Mouse (Mus musculus) ovary, postnatal 36 days (tissue): Measurements from ENCODE around the gene Ntng1.

Source experiments
- DNase-seq: peaks from one replicate; pipeline ENCODE4 v3.0.0; 2022; ENCODE audit warnings: low spot score, mixed read lengths

The Ntng1 gene

DNA sequence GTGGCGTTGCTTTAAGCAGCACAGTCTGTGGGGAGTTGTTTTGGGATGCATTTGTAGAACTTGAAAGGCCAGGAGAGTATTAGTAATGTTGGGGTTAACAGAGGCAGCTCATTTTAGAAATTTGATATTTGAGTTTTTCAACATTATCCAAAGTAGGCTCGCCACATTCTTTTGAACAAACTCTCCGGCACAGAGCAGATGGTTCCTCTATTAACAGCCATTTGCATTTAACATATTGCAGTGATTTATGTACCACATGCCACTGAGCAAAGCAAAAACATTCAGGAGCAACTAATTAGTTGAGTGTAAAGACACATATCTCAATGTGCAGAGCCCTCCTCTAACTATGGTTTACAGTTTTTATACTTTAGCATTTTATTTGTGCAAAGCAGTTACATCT lies 224.8 kb downstream of the Ntng1 start:
- DNase-seq: no peak

DNA sequence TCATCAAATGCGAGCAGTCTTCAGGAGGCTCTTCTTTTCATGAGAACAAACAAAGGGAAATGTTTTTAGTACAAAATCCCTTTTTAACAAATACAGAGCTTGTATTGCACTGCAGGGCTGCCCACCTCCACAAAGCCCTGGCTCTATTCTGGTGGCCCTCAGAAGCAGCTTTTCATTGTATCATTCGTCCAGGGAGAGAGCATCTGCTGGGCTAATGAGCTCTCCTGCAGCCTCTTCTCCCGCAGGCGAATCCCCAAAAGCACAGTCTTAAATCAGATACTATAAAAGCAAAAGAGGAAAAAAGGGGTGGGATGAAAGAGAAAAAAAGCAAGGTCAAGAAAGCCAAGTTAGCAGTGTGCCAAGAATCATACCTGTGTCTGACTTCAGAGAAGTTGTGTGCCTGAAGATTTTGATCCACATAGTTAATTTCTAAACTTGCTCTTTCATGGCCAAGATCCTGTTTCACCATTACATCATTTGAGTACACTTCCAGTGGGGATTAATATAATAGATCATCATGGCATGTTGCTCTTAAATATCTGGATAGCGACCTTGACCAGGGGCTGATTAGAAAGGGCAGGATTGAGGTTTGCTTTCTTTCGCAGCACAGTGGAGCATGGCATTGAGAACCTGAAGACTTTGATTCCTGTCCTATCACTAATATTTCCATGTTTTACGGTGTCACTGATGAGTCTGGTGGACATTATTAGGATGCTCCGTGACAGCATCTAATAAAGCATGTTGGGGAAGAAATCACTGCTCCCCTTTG lies 225.7 kb downstream of the Ntng1 start:
- no peak for DNase-seq

DNA sequence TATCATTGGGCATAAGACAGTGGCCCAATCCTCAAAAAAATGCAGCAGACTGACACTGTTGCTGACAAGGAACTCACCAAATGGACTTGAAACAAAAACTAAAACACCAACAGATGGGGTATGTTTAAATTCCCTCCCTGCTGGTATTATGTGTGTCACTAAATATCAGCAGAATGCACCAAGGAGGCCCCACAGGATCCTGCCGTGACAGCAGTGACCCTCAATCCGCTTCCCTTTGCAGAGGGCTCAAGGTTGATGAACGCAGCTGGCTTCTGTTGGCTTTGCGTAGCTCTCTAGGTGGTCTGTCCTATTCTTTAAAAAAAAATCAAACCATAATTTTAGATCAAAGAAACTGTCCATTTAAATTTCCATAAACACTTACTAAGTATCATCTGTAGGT lies 226.7 kb downstream of the Ntng1 start:
- DNase-seq: no peak

DNA sequence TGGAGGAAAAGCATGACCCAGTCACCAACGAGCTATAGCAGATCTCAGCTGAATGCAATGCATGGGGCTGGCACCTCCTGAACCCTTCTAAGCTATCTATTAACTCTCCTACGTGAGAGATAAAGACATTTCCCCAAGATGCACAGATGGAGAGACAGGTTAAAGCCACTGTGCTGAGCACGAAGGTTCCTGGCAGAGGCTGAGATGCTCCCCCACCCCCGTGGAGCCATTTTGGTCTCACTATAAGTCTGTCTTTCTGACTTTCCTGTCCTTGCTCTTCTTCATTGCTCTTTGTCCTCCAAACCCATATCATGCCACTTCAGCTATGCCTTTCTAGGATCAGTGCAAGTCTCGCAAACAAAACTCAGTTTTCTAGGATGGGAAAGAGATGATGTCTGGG lies 229.6 kb downstream of the Ntng1 start:
- DNase-seq: no peak

DNA sequence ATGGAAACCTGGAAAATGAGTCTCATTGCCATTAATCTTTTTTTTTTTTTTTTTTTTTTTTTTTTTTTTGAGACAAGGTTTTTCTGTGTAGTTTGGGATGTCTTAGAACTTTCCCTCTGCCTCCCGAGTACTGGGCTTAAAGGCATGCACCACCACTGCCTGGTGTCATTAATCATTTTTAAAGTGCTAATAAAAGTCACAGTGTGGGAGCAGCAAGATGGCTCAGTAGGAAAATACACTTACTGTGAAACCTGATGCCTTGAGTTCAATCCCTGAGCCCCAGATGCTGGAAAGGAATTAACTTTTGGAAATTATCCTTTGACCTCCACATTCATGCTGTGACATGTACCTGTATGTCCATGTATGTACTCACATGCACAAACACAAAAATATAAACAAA lies 253.2 kb downstream of the Ntng1 start:
- DNase-seq: no peak

DNA sequence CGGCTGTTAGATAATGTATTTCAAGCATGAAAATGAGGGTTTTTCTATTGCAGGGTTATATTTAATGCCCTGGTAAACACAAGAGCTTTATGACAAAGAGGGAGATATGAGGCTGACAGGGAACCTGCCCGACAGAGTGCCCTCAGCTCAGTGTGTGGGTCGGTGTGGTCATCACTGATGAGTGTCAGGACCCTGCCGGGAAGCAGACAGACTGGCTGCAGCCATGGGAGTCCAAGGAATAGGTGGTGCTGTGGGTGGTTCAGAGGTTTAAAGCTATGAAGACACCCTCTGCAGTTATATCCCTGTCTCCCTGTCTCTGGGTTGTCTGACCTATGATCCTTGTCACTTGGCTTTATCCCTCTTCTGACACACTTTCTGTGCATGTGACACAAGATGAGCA lies 258.1 kb downstream of the Ntng1 start:
- no peak for DNase-seq

DNA sequence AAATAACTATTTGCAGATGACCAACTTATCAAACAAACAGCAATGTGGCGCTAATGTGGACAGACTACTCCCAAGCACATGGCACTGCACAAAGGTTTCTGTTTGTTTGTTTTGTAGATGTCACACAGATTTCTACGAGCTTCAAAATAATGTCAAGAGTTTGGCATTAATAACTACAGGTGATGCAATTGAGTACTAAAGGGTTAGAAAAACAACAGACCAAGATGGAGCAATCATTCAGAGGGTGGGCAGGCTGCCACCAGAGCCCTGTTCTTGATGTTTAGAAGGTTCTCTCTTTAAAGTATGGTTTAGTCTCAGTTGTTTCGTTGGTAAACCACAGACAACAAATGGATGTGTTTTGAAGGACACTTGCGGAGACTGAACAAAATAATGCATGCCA lies 264.8 kb downstream of the Ntng1 start:
- DNase-seq: no peak

DNA sequence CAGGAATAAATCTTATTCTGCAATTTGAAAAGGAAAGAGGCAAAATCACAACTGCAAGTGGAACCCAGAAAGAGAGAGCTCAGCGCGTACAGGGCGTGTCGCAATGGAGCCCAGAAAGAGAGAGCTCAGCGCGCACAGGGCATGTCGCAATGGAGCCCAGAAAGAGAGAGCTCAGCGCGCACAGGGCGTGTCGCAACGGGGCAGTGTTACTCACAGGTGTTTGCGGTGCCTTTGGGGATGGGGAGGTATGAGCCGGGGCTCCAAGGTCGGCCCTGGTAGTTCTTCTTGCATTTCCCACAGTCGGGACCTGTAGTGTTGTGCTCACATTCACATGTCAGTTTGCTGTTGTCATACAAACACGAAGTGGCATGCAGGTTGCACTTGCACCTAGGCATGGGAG lies 271.8 kb downstream of the Ntng1 start:
- DNase-seq: no peak

DNA sequence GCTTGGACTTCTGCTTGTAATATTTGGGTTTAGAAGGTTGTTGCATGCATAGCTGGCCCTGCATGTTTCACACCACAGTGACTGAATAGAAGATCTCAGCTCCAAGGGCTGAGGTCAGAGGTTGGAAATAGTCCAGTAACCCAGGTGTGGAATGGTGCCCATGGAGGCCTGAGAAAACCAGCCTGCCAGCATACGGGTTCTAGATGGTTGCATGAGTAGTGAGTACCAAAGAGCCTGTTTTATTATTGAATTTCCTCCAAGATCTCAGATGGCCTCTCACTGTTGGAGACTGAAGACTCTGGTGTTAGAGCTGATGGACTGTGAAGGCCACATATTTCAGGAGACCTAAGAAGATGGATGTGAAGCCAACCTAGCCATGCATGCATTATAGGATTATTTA lies 285.5 kb downstream of the Ntng1 start:
- no peak for DNase-seq

DNA sequence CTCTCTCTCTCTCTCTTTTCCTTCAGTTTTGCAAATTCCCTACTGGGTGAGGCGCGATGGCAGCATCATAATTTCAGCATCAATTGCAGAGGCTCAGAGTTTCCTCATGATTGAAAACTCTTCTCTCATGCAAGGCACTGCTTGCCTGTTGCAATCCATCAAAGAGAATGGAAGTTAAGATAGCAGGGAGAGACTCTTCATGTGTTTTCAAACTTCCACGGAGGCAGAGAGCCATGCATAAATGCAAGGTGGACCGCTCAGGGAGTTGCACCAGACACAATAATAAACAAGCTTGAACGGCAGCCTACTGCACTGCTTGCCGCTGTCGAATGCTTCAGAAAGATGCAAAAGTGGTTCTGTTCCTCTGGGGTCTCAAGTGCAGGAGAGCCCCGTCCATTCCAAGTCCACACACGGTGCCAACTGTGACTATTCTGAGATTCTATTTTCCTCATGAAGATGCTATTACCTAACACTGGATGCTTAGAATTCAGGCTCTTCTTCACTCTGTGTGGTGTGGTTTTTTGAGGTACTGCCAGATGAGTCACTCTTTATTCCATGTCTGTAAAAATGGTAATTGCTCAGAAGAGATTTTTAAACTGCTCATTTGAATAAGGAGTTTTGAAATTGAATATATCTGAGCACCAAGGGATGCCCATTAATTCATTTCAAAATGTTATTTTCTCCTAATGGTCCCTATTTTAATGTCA lies 289.2 kb downstream of the Ntng1 start:
- no peak for DNase-seq

DNA sequence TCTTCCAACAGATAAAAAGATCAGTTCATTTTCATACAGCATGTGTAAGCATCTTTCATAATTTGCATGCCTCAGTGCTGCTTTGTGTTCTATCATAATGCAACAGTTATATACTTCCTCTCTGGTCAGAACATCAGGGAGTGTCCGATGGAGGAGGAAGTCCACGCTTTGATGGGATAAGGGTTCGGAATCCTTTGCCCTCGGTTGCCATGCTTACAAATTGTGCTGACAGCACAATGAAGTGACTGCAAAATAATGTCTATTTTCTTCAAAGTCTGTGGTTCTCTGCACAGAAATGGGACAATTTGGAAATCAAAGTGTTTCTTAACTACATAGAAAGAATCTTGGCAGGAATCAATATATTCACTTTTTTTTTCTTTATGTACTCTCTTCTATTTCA lies 297.2 kb downstream of the Ntng1 start:
- no peak for DNase-seq

DNA sequence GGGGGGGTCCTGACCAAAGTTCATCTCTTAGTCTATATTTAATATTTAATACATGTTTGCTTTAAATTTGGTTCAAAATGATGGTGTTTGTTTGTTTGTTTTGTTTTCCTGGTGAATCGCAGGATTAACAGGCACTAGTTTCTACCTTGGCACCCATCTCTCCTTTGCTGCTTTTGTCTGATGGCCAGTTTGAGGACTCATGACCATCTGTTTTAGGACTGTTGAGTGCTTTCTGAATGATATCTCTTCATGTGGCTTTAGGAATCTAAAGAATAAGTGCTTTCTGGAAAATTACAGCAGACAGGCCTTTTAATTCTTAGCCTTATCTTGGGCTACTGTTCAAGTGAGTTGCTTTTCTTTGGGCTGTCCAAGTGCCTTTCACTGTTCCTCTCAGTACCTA lies 318.0 kb downstream of the Ntng1 start:
- DNase-seq: no peak

DNA sequence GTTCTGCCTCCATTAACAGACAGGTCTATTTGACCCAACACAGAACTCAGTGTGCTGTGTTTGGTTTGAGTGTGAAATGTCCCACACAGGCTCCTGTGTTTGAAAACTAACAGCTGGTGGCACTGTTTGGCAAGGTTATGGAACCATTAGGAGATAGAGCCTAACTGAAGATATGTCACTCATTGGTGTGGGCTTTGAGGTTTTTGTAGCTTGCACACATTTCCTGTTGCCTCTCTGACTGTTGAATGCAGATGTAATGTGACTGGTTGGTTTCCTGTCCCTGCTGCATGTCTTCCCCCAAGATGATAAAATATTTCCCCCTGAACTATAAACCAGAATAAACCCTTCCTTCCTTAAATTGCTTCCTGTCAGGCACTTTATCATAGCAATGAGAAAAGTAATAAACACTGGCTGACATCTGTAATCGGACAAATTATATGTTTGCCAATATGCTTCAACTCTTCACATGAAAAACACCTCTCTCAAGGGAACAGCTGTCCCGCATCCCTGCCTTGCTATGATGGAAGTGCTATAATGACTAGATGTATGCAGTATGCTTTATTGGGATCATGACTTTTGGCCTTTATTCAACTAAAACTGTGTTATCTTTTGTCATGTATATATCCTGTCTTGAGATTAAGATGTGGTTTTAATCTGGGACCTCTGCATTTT lies 320.9 kb downstream of the Ntng1 start:
- no peak for DNase-seq

DNA sequence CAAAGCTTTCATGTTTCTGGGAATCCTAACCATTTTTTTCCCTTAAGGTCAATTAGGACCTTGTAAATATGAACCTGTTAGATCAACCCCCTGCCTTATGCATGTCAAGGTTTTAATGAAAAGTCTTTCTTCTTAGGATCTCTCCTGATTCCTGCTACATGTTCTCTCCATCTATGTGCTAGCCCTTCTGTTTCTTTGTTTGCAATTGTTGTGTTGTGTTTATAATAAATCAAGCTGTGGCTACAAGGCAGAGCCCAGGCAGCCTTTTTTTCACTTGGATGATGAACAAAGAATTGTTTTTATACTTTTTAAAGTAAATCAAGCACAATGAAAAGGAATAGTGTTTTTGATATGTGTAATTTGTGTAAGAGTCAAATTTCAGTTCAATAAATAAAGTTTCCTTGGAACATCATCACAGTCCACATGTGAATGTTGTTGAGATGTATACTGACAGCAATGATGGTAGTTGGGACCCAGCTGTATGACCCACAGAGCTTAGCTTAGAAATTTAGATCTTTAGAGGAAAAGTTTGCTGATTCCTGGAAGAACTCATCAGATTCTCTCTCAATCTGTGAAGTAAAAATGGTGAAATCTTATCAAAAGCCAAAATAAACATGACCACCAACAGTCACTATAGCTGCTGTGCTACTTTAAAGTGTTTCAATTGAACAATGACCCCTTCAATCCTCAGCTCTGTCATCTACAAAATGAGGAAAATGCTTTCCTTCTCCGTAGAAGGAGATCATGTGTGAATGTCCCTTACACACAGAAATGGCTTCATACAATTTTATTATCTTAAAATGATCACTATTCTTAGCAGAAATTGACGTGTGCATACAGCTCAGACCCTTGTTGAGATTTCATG lies 324.8 kb downstream of the Ntng1 start:
- no peak for DNase-seq

DNA sequence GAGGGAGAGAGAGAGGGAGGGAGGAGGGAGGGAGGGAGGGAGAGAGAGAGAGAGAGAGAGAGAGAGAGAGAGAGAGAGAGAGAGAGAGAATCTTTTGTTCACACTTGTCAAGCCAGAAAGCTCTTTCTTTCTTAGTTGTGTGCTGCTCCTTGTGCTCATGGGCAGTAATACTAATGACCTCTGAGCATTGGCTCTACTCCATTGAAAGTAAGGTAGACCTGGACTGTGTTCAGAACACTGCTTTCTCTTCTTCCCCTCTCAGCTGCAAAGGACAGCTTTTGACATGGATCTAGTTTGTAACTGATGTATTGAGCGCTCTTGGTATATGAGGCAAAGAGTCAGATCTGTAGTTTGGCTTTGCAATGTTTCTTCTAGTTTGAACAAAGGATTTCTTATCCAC lies 334.7 kb downstream of the Ntng1 start:
- DNase-seq: no peak

DNA sequence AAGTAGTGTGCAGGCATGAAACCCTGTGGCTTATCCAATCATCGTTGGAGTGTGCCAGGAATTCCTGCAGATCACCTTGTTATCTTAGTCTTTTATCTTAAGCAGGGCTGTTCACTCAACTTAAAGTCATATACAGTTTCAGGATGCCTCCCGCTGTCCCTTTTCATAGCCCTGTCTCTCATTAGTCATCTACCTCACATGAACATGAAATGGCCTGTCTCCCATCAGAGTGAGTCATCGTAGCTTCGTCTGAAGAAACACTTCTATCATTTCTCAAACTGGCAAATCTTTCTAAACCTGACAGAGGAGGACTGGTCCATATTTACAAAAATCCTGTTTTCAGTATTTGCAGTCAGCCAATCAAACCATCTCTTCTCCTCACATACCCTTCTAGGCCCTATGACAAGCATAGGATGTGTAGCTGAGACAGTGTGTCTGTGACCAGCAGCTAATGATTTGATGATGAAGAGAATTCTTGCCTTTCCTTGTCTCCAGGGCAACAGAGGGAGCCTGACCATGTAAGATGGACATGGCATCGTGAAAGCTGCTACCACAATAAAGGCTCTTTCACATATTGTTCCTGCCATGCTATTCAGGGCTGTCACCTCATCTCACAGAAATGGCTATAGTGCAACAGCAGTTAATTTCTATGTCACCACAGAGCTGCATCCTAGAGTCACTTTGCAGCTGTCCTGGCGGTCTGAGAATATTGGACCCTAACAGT lies 336.4 kb downstream of the Ntng1 start:
- no peak for DNase-seq

DNA sequence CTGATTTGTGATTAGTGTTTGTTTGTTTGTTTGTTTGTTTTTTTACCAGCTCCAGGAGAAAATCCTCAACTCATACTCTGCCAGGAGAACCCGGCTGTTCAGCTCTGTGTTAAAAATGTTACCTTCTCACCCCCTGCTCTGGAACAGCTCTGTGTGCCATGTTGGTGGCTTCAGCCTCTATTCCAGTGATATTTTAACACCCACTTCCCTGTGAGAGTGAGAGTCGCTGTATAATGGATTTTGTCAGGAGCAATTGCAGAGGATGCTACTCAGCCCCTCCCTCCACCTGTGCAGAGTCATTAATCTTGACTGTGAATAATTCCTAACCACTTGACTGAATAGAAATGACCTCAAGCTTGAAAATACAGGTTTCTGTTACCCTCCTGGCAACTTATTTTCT lies 339.7 kb downstream of the Ntng1 start:
- DNase-seq: no peak

DNA sequence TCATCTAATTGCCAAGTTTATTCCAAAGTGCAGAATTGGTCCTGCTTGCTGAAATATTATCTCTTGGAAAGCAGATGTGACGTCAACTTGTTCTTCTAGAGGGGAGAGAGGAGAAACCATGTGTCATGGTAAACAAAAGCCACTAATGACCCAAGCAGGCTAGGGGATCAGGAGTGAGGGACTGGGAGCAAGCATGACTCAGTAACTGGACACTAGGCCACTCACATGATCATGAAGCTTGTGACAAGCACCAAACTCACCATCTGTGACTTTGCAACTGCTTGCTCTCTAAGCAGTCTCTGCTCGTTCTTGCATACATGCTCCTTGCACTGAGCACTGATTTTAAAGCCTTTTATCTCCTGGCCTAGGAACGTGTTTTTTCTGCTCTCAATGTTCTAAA lies 340.2 kb downstream of the Ntng1 start:
- DNase-seq: no peak

DNA sequence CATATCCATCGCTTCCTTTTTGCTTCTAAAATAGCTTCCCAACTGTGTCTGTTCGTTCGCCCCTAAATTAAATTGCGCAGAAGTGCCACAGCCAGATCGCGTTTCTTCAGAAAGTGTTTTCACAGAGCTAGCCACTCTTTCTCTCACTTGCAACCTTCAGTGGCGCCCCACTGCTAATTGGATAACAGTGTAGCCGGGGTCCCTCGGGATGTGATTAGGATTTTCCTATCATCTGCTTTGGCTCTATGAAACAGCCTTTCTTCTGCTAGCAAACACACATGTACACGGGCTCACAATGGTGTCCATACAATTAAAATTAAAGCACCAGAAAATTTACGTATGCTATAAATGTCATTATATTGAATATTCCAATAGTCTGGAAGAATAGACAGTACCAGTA lies 346.5 kb downstream of the Ntng1 start:
- no peak for DNase-seq

DNA sequence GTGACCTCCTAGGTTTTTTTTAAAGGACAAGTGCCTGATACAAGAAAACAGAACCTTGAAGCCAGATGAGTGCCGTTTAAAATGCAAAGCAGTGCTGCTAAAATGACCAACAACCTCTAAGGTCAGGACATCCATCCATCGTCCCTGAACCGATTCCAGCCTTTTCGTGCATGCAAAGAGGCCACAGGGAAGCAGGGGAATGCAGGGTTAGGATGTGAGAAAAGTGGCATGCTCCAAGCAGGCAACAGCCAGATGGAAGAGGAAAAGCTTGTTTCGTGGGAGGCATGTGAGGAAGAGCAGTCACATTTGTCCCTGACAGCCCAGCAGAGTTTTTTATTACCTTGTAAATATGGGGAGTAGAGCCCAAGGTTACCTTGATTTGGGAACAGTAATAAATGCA lies 360.6 kb downstream of the Ntng1 start:
- DNase-seq: no peak

DNA sequence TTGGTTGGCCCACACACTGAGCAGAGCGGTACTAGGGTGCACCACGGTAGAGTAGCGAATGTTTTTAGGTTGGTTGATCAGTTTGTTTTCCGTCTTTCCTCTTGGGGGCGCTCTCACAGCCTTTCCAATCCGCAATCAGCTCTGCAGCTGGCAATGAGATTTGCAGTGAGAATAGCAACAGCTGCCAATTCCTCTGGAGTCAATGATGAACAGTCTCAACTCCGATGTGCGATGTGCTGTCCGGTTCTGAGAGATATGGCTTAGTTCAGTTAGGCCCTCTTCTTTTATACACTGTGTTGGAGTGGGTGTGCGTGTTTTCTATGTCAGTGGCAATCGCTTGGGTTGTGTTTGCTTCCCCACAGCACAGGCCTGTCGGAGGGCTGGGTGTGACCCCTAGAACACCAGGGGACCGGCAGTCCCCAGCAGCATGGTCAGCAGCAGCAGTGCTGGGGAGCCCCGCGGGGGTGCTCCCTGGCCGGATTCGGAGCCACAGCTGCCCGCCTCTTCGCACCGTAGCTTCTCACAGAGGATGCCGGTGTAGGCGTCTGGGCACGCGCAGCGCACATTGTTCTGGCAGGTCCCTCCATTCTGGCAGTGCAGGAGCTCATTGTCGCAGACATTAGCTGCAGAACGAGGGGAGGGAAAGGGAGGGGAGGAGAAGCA lies 361.4 kb downstream of the Ntng1 start:
- DNase-seq: peak; percentile 35
